Mouse (Mus musculus): Measurements from ENCODE around the gene Ankrd11.

- TF ChIP-seq POLR2A (IDR thresholded peaks at IDR 0.05; ENCODE audit: borderline replicate concordance, extremely low read depth, low read depth, low read length) (no peak), CTCF (IDR thresholded peaks at IDR 0.05; ENCODE audit: insufficient read depth, low read length) (no peak)
These were observed 49.8 kb downstream of the Ankrd11 start for GRCm38 (mm10) chr8:122992296-122992695.
